Mouse (Mus musculus) mouse embryonic stem cell (cell line): ENCODE data around the gene Lrba.

Source experiments
- in situ Hi-C, 2 experiments: fragments of 300-500 bp; cut with MboI; formaldehyde crosslinking; loops; 1 replicate in 1 of 2; 3 replicates in 1 of 2; pipeline ENCODE4 v1.14.3; 2019 to 2020; ENCODE audit warnings: low sequenced_read_pairs in 2 of 2, low pct_unique_long_range_greater_than_20kb in 1 of 2, mixed read lengths in 1 of 2; ENCODE audit not compliant: unreplicated experiment in 1 of 2

The Lrba gene

GRCm38 (mm10) chr3:86760474-86760873 lies 536.0 kb downstream of the Lrba start:
- in situ Hi-C loops, result loop anchor here in 1 of 2 experiments (25.0 kb wide), 1 partner anchor 398 kb away; no protein-coding TSS in a partner anchor

GRCm38 (mm10) chr3:86761095-86762035 lies 536.9 kb downstream of the Lrba start:
- in situ Hi-C loops, result loop anchor here in 1 of 2 experiments (25.0 kb wide), 1 partner anchor 399 kb away; no protein-coding TSS in a partner anchor

GRCm38 (mm10) chr3:86762036-86762415 lies 537.5 kb downstream of the Lrba start:
- in situ Hi-C loops, result loop anchor here in 1 of 2 experiments (25.0 kb wide), 1 partner anchor 400 kb away; no protein-coding TSS in a partner anchor

GRCm38 (mm10) chr3:86762456-86762855 lies 538.0 kb downstream of the Lrba start:
- in situ Hi-C loops, result loop anchor here in 1 of 2 experiments (25.0 kb wide), 1 partner anchor 400 kb away; no protein-coding TSS in a partner anchor

- in situ Hi-C loops, result loop anchor here in 1 of 2 experiments (25.0 kb wide), 1 partner anchor 406 kb away; no protein-coding TSS in a partner anchor
Observed at GRCm38 (mm10) chr3:86768553-86768952, 544.1 kb downstream of the Lrba start.

- in situ Hi-C loops, result loop anchor here in 1 of 2 experiments (25.0 kb wide), 1 partner anchor 407 kb away; no protein-coding TSS in a partner anchor
Observed at GRCm38 (mm10) chr3:86768969-86769368, 544.5 kb downstream of the Lrba start.

- in situ Hi-C loops, result loop anchor here in 1 of 2 experiments (25.0 kb wide), 1 partner anchor 413 kb away; no protein-coding TSS in a partner anchor
Observed at GRCm38 (mm10) chr3:86774566-86775443, 550.3 kb downstream of the Lrba start.

- in situ Hi-C loops, result no loop called here
Observed at GRCm38 (mm10) chr3:86775444-86775828, 551.0 kb downstream of the Lrba start.

GRCm38 (mm10) chr3:86779704-86780103 lies 555.2 kb downstream of the Lrba start:
- in situ Hi-C loops, result loop anchor here in 1 of 2 experiments (5.0 kb wide), 1 partner anchor 198 kb away; no protein-coding TSS in a partner anchor

GRCm38 (mm10) chr3:86784051-86784450 lies 559.6 kb downstream of the Lrba start:
- in situ Hi-C loops, result loop anchor here in 1 of 2 experiments (5.0 kb wide), 1 partner anchor 193 kb away; no protein-coding TSS in a partner anchor

GRCm38 (mm10) chr3:86784930-86785329 lies 560.5 kb downstream of the Lrba start:
- in situ Hi-C loops, result loop anchor here in 1 of 2 experiments (5.0 kb wide), 1 partner anchor 192 kb away; no protein-coding TSS in a partner anchor

- in situ Hi-C loops, result no loop called here
Observed at GRCm38 (mm10) chr3:86786280-86786679, 561.8 kb downstream of the Lrba start.

GRCm38 (mm10) chr3:86786845-86787351 lies 562.4 kb downstream of the Lrba start:
- in situ Hi-C loops, result no loop called here

GRCm38 (mm10) chr3:86787423-86788123 lies 563.1 kb downstream of the Lrba start:
- in situ Hi-C loops, result no loop called here

- in situ Hi-C loops, result no loop called here
Observed at GRCm38 (mm10) chr3:86788711-86789110, 564.2 kb downstream of the Lrba start.

GRCm38 (mm10) chr3:86789752-86790151 lies 565.3 kb downstream of the Lrba start:
- in situ Hi-C loops, result loop anchor here in 1 of 2 experiments (5.0 kb wide), 1 partner anchor 188 kb away; no protein-coding TSS in a partner anchor

GRCm38 (mm10) chr3:86793264-86793663 lies 568.8 kb downstream of the Lrba start:
- in situ Hi-C loops, result loop anchor here in 1 of 2 experiments (5.0 kb wide), 1 partner anchor 184 kb away; no protein-coding TSS in a partner anchor
